Mouse (Mus musculus) ES-E14 (cell line): ENCODE data around the gene Rpp40.

Source experiments
- CHD2 ChIP-seq: IDR thresholded peaks from 2 replicates; pipeline ENCODE4 v1.6.1; 2014; ENCODE audit warnings: mild to moderate bottlenecking, low read depth, low read length, inconsistent platforms
- HCFC1 ChIP-seq: IDR thresholded peaks from 2 replicates; pipeline ENCODE4 v1.6.1; 2012; ENCODE audit warnings: low read length, inconsistent platforms, borderline replicate concordance; ENCODE audit not compliant: insufficient read depth
- MAFK ChIP-seq: IDR thresholded peaks from 2 replicates; pipeline ENCODE4 v1.6.1; 2014; ENCODE audit warnings: mild to moderate bottlenecking, low read depth, low read length, inconsistent platforms; ENCODE audit not compliant: insufficient read depth
- ZNF384 ChIP-seq: IDR thresholded peaks from 2 replicates; pipeline ENCODE4 v1.6.1; 2012; ENCODE audit warnings: low read depth, low read length, inconsistent platforms

DNA sequence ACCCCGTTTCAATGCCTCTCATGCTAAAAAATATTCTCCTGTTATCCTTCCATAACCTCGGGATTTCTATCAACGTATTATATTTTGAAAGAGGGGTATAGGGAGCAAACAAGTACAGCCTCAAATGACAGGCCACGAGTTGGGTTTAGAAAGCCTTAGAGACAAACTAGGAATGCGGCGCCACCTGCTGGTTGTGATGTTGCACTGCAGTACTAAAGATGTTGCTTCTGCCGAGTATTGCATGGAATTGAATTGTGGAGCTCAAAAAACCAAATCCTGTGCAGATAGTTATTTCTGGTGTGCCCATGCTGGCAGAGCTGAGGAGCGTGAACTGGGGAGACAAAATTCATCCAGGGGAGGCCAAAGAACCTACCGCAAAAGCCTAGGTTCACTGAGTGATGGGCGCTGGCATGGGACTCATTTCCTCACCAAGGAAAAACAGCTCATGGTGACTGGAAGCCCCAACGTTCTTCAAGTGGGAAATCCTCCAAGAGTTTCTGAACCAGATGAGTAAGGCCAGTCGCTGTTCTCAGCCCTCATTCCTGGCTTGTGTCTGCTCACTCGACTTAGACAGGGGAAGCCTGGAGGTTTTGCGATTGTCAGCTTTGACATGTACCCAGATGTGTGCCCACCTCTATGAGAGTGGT is 41.3 kb upstream of the Rpp40 start:
- no peak for TF ChIP-seq HCFC1
- no peak for TF ChIP-seq CHD2
- TF ChIP-seq ZNF384: no peak
- TF ChIP-seq MAFK: no peak
